Mouse (Mus musculus) lung, postnatal 0 days (tissue): ENCODE measurements around the gene Vmn1r103. TPM values are rescaled to one million over a fixed set of nuclear protein-coding genes. Genes with fewer than 3 reads are reported as not detected.
"Not testable (repeated sequence)": the region's sequence is repeated elsewhere in the genome, so short reads cannot be mapped to it uniquely, and the experiment has no call there.

ENCODE experiments used
- ATAC-seq: fragments of 200-750 bp; cut with Nextera tagmentation; 2 replicates; pipeline ENCODE4 v1.8.0; 2017; ENCODE audit warnings: moderate library complexity
- DNase-seq: peaks from one replicate; pipeline ENCODE4 v3.0.0-alpha.2; 2016; ENCODE audit warnings: low spot score
- H3K27ac ChIP-seq: fragments of 300-500 bp; sonication (generic); 2 replicates; pipeline ENCODE4 v1.5.1; 2014; ENCODE audit warnings: antibody characterized with exemption, mild to moderate bottlenecking, low read length, mixed read lengths
- H3K27me3 ChIP-seq: fragments of 300-500 bp; sonication (generic); replicated peaks from 2 replicates; pipeline ENCODE4 v1.6.1; 2014; ENCODE audit warnings: low read length, mixed read lengths; ENCODE audit not compliant: insufficient read depth
- H3K36me3 ChIP-seq: fragments of 300-500 bp; sonication (generic); 2 replicates; pipeline ENCODE4 v1.6.1; 2014; ENCODE audit warnings: low read length, mixed read lengths; ENCODE audit not compliant: insufficient read depth
- H3K4me1 ChIP-seq: fragments of 300-500 bp; sonication (generic); 2 replicates; pipeline ENCODE4 v1.6.1; 2014; ENCODE audit warnings: antibody characterized with exemption, low read depth, low read length, mixed read lengths; ENCODE audit not compliant: insufficient read depth
- H3K4me2 ChIP-seq: fragments of 300-500 bp; sonication (generic); replicated peaks from 2 replicates; pipeline ENCODE4 v1.6.1; 2014; ENCODE audit warnings: low read depth, mild to moderate bottlenecking, low read length, moderate library complexity, mixed read lengths
- H3K4me3 ChIP-seq: fragments of 300-500 bp; sonication (generic); 2 replicates; pipeline ENCODE4 v1.5.1; 2014; ENCODE audit warnings: low read depth, low read length
- H3K9ac ChIP-seq: fragments of 300-500 bp; sonication (generic); replicated peaks from 2 replicates; pipeline ENCODE4 v1.6.1; 2014; ENCODE audit warnings: low read depth, mild to moderate bottlenecking
- H3K9me3 ChIP-seq: fragments of 300-500 bp; sonication (generic); 2 replicates; pipeline ENCODE4 v1.6.1; 2016; ENCODE audit warnings: low read length, mixed read lengths
- WGBS: fragments of 180-500 bp; shearing (Covaris S2); extraction: QIAGEN DNeasy Blood & Tissue Kit; methylation state at CpG from one replicate; pipeline ENCODE4 v1.1.7; 2014; 5-methylcytosine and 5-hydroxymethylcytosine counted together
- polyA plus RNA-seq: library from polyadenylated mRNA; unstranded; fragments of >200 nt; fragmentation: Nextera tagmentation; extraction: Ambion mirVana; gene quantifications from 2 replicates; pipeline ENCODE4 v1.2.1, GENCODE M21; 2015

The Vmn1r103 gene
- not detected in 2 replicates for polyA plus RNA-seq

DNA sequence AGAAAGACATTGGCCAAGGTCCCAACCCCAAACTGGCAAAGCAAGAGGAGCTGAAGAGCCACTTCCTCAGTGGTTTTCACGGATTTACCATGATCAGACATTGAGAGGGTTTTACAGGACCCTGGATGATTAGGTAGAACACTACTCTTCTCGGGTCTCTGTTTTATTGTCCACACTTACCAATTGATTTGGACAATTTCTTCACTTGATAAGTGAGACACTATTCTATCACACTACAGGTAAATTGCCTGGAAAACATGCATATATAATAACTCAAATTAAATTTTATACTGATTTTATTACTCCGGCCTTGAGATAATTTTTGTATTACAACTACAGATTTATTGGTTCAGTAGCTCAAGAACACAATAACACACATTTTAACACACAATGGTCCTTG is at the start of gene Vmn1r103:
TSS of gene Vmn1r103 (minus strand) at position 101 of the 400 bp plus-strand sequence.
- not testable (repeated sequence) for H3K4me1 ChIP-seq, H3K9me3 ChIP-seq, H3K4me3 ChIP-seq, ATAC-seq, H3K9ac ChIP-seq, H3K36me3 ChIP-seq, H3K27ac ChIP-seq, DNase-seq, H3K4me2 ChIP-seq, H3K27me3 ChIP-seq
- no CpG with 5 or more reads among the region's 3 CpGs for WGBS

DNA sequence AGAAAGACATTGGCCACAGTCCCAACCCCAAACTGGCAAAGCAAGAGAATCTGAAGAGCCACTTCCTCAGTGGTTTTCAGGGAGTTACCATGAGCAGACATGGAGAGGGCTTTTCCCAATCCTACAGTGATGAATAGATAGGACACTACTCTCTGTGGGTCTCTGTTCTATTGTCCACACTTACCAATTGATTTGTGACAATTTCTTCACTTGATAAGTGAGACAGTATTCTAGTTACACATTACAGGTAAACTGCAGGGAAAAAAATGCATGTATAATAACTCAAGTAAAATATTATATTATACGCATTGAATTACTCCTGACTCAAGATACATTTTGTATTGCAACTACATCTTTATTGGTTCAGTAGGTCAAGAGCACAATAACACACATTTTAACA is 35.3 kb upstream of the Vmn1r103 start, which contains the start of gene Gm5726:
TSS of gene Gm5726 (minus strand) at position 101 of the 400 bp plus-strand sequence.
- H3K4me2 ChIP-seq, H3K36me3 ChIP-seq, H3K27ac ChIP-seq, H3K27me3 ChIP-seq, H3K9ac ChIP-seq, H3K4me1 ChIP-seq, H3K4me3 ChIP-seq, ATAC-seq, DNase-seq, H3K9me3 ChIP-seq: not testable (repeated sequence)
- WGBS, result no CpG with 5 or more reads among the region's 1 CpGs

DNA sequence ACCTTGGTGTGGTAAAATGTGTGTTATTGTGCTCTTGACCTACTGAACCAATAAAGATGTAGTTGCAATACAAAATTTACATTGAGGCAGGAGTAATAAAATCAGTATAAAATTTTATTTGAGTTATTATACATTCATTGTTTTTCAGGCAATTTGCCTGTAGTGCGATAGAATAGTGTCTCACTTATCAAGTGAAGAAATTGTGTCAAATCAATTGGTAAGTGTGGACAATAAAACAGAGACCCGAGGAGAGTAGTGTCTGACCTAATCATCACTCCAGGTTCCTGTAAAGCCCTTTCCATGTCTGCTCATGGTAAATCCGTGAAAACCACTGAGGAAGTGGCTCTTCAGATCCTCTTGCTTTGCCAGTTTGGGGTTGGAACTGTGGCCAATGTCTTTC is 23.2 kb upstream of the Vmn1r103 start, which contains the start of gene Vmn1r104:
TSS of gene Vmn1r104 (plus strand) at position 301 of the 400 bp plus-strand sequence.
- WGBS, result no CpG with 5 or more reads among the region's 3 CpGs
- DNase-seq, H3K36me3 ChIP-seq, H3K27ac ChIP-seq, H3K9ac ChIP-seq, H3K27me3 ChIP-seq, H3K4me1 ChIP-seq, H3K4me3 ChIP-seq, H3K9me3 ChIP-seq, ATAC-seq, H3K4me2 ChIP-seq: not testable (repeated sequence)

DNA sequence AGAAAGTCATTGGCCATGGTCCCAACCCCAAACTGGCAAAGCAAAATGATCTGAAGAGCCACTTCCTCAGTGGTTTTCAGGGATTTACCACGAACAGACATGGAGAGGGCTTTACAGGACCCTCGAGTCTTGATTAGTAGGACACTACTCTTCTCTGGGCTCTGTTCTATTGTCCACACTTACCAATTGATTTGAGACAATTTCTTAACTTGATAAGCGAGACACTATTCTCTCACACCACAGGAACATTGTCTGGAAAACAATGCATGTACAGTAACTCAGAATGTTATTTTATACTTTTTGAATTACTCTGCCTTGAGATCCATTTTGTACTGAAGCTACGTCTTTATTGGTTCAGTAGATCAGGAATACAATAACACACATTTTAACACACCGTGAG is 35.5 kb downstream of the Vmn1r103 start, which contains the start of gene Gm10670:
TSS of gene Gm10670 (minus strand) at position 101 of the 400 bp plus-strand sequence.
- no CpG with 5 or more reads among the region's 5 CpGs for WGBS
- not testable (repeated sequence) for H3K9ac ChIP-seq, ATAC-seq, H3K27me3 ChIP-seq, DNase-seq, H3K36me3 ChIP-seq, H3K4me2 ChIP-seq, H3K9me3 ChIP-seq, H3K4me3 ChIP-seq, H3K27ac ChIP-seq, H3K4me1 ChIP-seq

Other genes with a start within 250 kb of the Vmn1r103 start
- gene Gm5890, start 247.7 kb downstream of the Vmn1r103 start, polyA plus RNA-seq, result not detected in 2 replicates
- gene Gm4133, start 176.5 kb downstream of the Vmn1r103 start, polyA plus RNA-seq, result not detected in 2 replicates
- not detected in 2 replicates for gene Gm5728, start 135.1 kb downstream of the Vmn1r103 start, polyA plus RNA-seq
- gene Vmn1r100, start 92.6 kb downstream of the Vmn1r103 start, polyA plus RNA-seq, result not detected in 2 replicates
- gene Vmn1r101, start 67.9 kb downstream of the Vmn1r103 start, polyA plus RNA-seq, result not detected in 2 replicates
- gene Gm10670, start 35.6 kb downstream of the Vmn1r103 start, polyA plus RNA-seq, result not detected in 2 replicates
- gene Vmn1r104, start 23.3 kb upstream of the Vmn1r103 start, polyA plus RNA-seq, result not detected in 2 replicates
- gene Gm5726, start 35.2 kb upstream of the Vmn1r103 start, polyA plus RNA-seq, result not detected in 2 replicates
- not detected in 2 replicates for gene Gm4141, start 65.7 kb upstream of the Vmn1r103 start, polyA plus RNA-seq
- gene Gm4513, start 88.5 kb upstream of the Vmn1r103 start, polyA plus RNA-seq, result not detected in 2 replicates
- not detected in 2 replicates for gene Vmn1r107, start 158.4 kb upstream of the Vmn1r103 start, polyA plus RNA-seq
- gene Vmn1r111, start 192.7 kb upstream of the Vmn1r103 start, polyA plus RNA-seq, result not detected in 2 replicates
- gene Gm10668, start 220.1 kb upstream of the Vmn1r103 start, polyA plus RNA-seq, result not detected in 2 replicates